Mouse (Mus musculus): ENCODE results near the gene Csrp2. TPM values are rescaled to one million over a fixed set of nuclear protein-coding genes. Genes with fewer than 3 reads are reported as not detected.

The Csrp2 gene
- polyA plus RNA-seq, 1 experiment from 2014 or later = 197 TPM

GRCm38 (mm10) chr10:110927491-110927890 lies 7.9 kb downstream of the Csrp2 start:
- Histone ChIP-seq H3K9ac (ENCODE audit: low read length) (0 out of 2 replicates have a peak overlapping the region, but pooled peaks have one; percentile 8), H3K36me3 (ENCODE audit: control insufficient read depth, insufficient read depth, low read length) (no peaks in the 10 kb centered on the region), H3K27me3 (ENCODE audit: control insufficient read depth, insufficient read depth, low read depth, low read length) (no peaks in the 10 kb centered on the region), H3K4me1 (replicated peaks; ENCODE audit: control insufficient read depth, insufficient read depth, low read length) (peaks cover 22% of the 10 kb centered on the region), H3K9me3 (ENCODE audit: control insufficient read depth, low read length) (no peaks in the 10 kb centered on the region), H3K27ac (ENCODE audit: low read length) (peak overlapping the region; percentile 5; the same call in 1 of the 2 replicates), H3K4me2 (ENCODE audit: low read depth, low read length) (0 out of 2 replicates have a peak overlapping the region, but pooled peaks have one; percentile 14), H3K4me3 (ENCODE audit: low read length) (no peak overlapping the region)
- ATAC-seq (ENCODE audit: low read depth) = peak; percentile 79
- 25% methylated on average over 11 of the region's 11 CpGs for WGBS

- H3K4me1 ChIP-seq (replicated peaks; ENCODE audit: control insufficient read depth, insufficient read depth, low read length) = peaks cover 22% of the 10 kb centered on the region
- no peak overlapping the region for H3K27ac ChIP-seq (ENCODE audit: low read length)
- no peaks in the 10 kb centered on the region for H3K27me3 ChIP-seq (ENCODE audit: control insufficient read depth, insufficient read depth, low read depth, low read length)
- H3K4me3 ChIP-seq (ENCODE audit: low read length) = no peak overlapping the region
- ATAC-seq (ENCODE audit: low read depth) = no peak
- no peak overlapping the region for H3K9ac ChIP-seq (ENCODE audit: low read length)
- no peaks in the 10 kb centered on the region for H3K36me3 ChIP-seq (ENCODE audit: control insufficient read depth, insufficient read depth, low read length)
- no peak overlapping the region for H3K4me2 ChIP-seq (ENCODE audit: low read depth, low read length)
- H3K9me3 ChIP-seq (ENCODE audit: control insufficient read depth, low read length) = no peaks in the 10 kb centered on the region
- 64% methylated on average over 4 of the region's 4 CpGs for WGBS
Measured at GRCm38 (mm10) chr10:110929756-110930155, 10.2 kb downstream of the Csrp2 start.

- H3K27me3 ChIP-seq (ENCODE audit: control insufficient read depth, insufficient read depth, low read depth, low read length) = no peaks in the 10 kb centered on the region
- no peak for ATAC-seq (ENCODE audit: low read depth)
- no peak overlapping the region; the same call in 1 of the 2 replicates for H3K4me2 ChIP-seq (ENCODE audit: low read depth, low read length)
- no peak overlapping the region for H3K4me3 ChIP-seq (ENCODE audit: low read length)
- H3K36me3 ChIP-seq (ENCODE audit: control insufficient read depth, insufficient read depth, low read length) = no peaks in the 10 kb centered on the region
- H3K4me1 ChIP-seq (replicated peaks; ENCODE audit: control insufficient read depth, insufficient read depth, low read length) = peaks cover 20% of the 10 kb centered on the region
- no peaks in the 10 kb centered on the region for H3K9me3 ChIP-seq (ENCODE audit: control insufficient read depth, low read length)
- H3K9ac ChIP-seq (ENCODE audit: low read length) = 0 out of 2 replicates have a peak overlapping the region, but pooled peaks have one; percentile 28
- H3K27ac ChIP-seq (ENCODE audit: low read length) = peak overlapping the region; percentile 34; the same call in 1 of the 2 replicates
- 70% methylated on average over 13 of the region's 13 CpGs for WGBS
Measured at GRCm38 (mm10) chr10:110931161-110931912, 11.7 kb downstream of the Csrp2 start.

GRCm38 (mm10) chr10:110931913-110932560 lies 12.4 kb downstream of the Csrp2 start:
- Histone ChIP-seq H3K9me3 (ENCODE audit: control insufficient read depth, low read length) (no peaks in the 10 kb centered on the region), H3K36me3 (ENCODE audit: control insufficient read depth, insufficient read depth, low read length) (no peaks in the 10 kb centered on the region), H3K27ac (ENCODE audit: low read length) (0 out of 2 replicates have a peak overlapping the region, but pooled peaks have one; percentile 34), H3K27me3 (ENCODE audit: control insufficient read depth, insufficient read depth, low read depth, low read length) (no peaks in the 10 kb centered on the region), H3K4me2 (ENCODE audit: low read depth, low read length) (no peak overlapping the region; the same call in 1 of the 2 replicates), H3K4me3 (ENCODE audit: low read length) (no peak overlapping the region), H3K9ac (ENCODE audit: low read length) (no peak overlapping the region), H3K4me1 (replicated peaks; ENCODE audit: control insufficient read depth, insufficient read depth, low read length) (peaks cover 15% of the 10 kb centered on the region)
- ATAC-seq (ENCODE audit: low read depth) = no peak
- WGBS = 69% methylated on average over 20 of the region's 20 CpGs

- Histone ChIP-seq H3K27ac (ENCODE audit: low read length) (no peak overlapping the region), H3K4me3 (ENCODE audit: low read length) (no peak overlapping the region), H3K27me3 (ENCODE audit: control insufficient read depth, insufficient read depth, low read depth, low read length) (no peaks in the 10 kb centered on the region), H3K4me1 (replicated peaks; ENCODE audit: control insufficient read depth, insufficient read depth, low read length) (peaks cover 6% of the 10 kb centered on the region), H3K36me3 (ENCODE audit: control insufficient read depth, insufficient read depth, low read length) (no peaks in the 10 kb centered on the region; the same call in 1 of the 2 replicates), H3K9me3 (ENCODE audit: control insufficient read depth, low read length) (no peaks in the 10 kb centered on the region), H3K4me2 (ENCODE audit: low read depth, low read length) (no peak overlapping the region), H3K9ac (ENCODE audit: low read length) (no peak overlapping the region)
- ATAC-seq (ENCODE audit: low read depth) = no peak
- WGBS = 77% methylated on average over 5 of the region's 5 CpGs
Measured at GRCm38 (mm10) chr10:110933584-110933983, 14.0 kb downstream of the Csrp2 start.

- H3K4me2 ChIP-seq (ENCODE audit: low read depth, low read length) = no peak overlapping the region
- no peak for ATAC-seq (ENCODE audit: low read depth)
- H3K9me3 ChIP-seq (ENCODE audit: control insufficient read depth, low read length) = no peaks in the 10 kb centered on the region
- no peak overlapping the region for H3K9ac ChIP-seq (ENCODE audit: low read length)
- no peaks in the 10 kb centered on the region; the same call in 1 of the 2 replicates for H3K36me3 ChIP-seq (ENCODE audit: control insufficient read depth, insufficient read depth, low read length)
- H3K4me1 ChIP-seq (replicated peaks; ENCODE audit: control insufficient read depth, insufficient read depth, low read length) = peaks cover 11% of the 10 kb centered on the region
- no peaks in the 10 kb centered on the region for H3K27me3 ChIP-seq (ENCODE audit: control insufficient read depth, insufficient read depth, low read depth, low read length)
- H3K27ac ChIP-seq (ENCODE audit: low read length) = no peak overlapping the region
- H3K4me3 ChIP-seq (ENCODE audit: low read length) = no peak overlapping the region
- WGBS = 76% methylated on average over 11 of the region's 11 CpGs
Measured at GRCm38 (mm10) chr10:110935081-110935480, 15.5 kb downstream of the Csrp2 start.

GRCm38 (mm10) chr10:110935669-110936068 lies 16.1 kb downstream of the Csrp2 start:
- no peak for ATAC-seq (ENCODE audit: low read depth)
- no peak overlapping the region for H3K4me3 ChIP-seq (ENCODE audit: low read length)
- 62% methylated on average over 7 of the region's 7 CpGs for whole genome bisulfite sequencing
- H3K27ac ChIP-seq (ENCODE audit: low read length) = no peak overlapping the region
- no peaks in the 10 kb centered on the region for H3K9me3 ChIP-seq (ENCODE audit: control insufficient read depth, low read length)
- H3K27me3 ChIP-seq (ENCODE audit: control insufficient read depth, insufficient read depth, low read depth, low read length) = no peaks in the 10 kb centered on the region
- H3K9ac ChIP-seq (ENCODE audit: low read length) = no peak overlapping the region
- no peak overlapping the region for H3K4me2 ChIP-seq (ENCODE audit: low read depth, low read length)
- peaks cover 16% of the 10 kb centered on the region for H3K4me1 ChIP-seq (replicated peaks; ENCODE audit: control insufficient read depth, insufficient read depth, low read length)
- H3K36me3 ChIP-seq (ENCODE audit: control insufficient read depth, insufficient read depth, low read length) = no peaks in the 10 kb centered on the region; the same call in 1 of the 2 replicates

- Histone ChIP-seq H3K4me1 (replicated peaks; ENCODE audit: control insufficient read depth, insufficient read depth, low read length) (peaks cover 14% of the 10 kb centered on the region), H3K4me2 (ENCODE audit: low read depth, low read length) (no peak overlapping the region), H3K36me3 (ENCODE audit: control insufficient read depth, insufficient read depth, low read length) (peaks cover 4% of the 10 kb centered on the region), H3K4me3 (ENCODE audit: low read length) (no peak overlapping the region), H3K9me3 (ENCODE audit: control insufficient read depth, low read length) (no peaks in the 10 kb centered on the region), H3K27me3 (ENCODE audit: control insufficient read depth, insufficient read depth, low read depth, low read length) (no peaks in the 10 kb centered on the region), H3K27ac (ENCODE audit: low read length) (no peak overlapping the region), H3K9ac (ENCODE audit: low read length) (no peak overlapping the region)
- 90% methylated on average over 7 of the region's 7 CpGs for WGBS
- no peak for ATAC-seq (ENCODE audit: low read depth)
Measured at GRCm38 (mm10) chr10:110938361-110938760, 18.8 kb downstream of the Csrp2 start.

- 0 out of 2 replicates have a peak, but pooled peaks have one; percentile 43 for ATAC-seq (ENCODE audit: low read depth)
- Histone ChIP-seq H3K4me2 (ENCODE audit: low read depth, low read length) (no peak overlapping the region), H3K4me3 (ENCODE audit: low read length) (no peak overlapping the region), H3K27ac (ENCODE audit: low read length) (no peak overlapping the region), H3K36me3 (ENCODE audit: control insufficient read depth, insufficient read depth, low read length) (peaks cover 4% of the 10 kb centered on the region), H3K9me3 (ENCODE audit: control insufficient read depth, low read length) (no peaks in the 10 kb centered on the region), H3K9ac (ENCODE audit: low read length) (no peak overlapping the region), H3K27me3 (ENCODE audit: control insufficient read depth, insufficient read depth, low read depth, low read length) (no peaks in the 10 kb centered on the region), H3K4me1 (replicated peaks; ENCODE audit: control insufficient read depth, insufficient read depth, low read length) (peaks cover 14% of the 10 kb centered on the region)
- WGBS = 70% methylated on average over 19 of the region's 19 CpGs
Measured at GRCm38 (mm10) chr10:110938841-110939549, 19.4 kb downstream of the Csrp2 start.
